Mouse (Mus musculus): ENCODE measurements at regions not wholly inside any gene's neighbourhood (a gene's known extent, or its start where the extent isn't known, plus 50 kb on each side); places are given as distances from the start of the nearest gene placed in this dataset.
"Not testable (repeated sequence)": the region's sequence is repeated elsewhere in the genome, so short reads cannot be mapped to it uniquely, and the experiment has no call there.

GRCm38 (mm10) chr7:60492028-60492995 lies 352.3 kb upstream of the Snrpn start:
- peak; percentile 9 for DNase-seq (ENCODE audit: low read depth, low spot score)

GRCm38 (mm10) chr7:60487839-60488454 lies 347.9 kb upstream of the Snrpn start:
- not testable (repeated sequence) for DNase-seq (ENCODE audit: low read depth, low spot score)

GRCm38 (mm10) chr7:60450074-60450603 lies 310.1 kb upstream of the Snrpn start:
- not testable (repeated sequence) for DNase-seq (ENCODE audit: low read depth, low spot score)

- not testable (repeated sequence) for DNase-seq (ENCODE audit: low read depth, low spot score)
Observed at GRCm38 (mm10) chr7:60449239-60450073, 309.4 kb upstream of the Snrpn start.

- no peak for DNase-seq (ENCODE audit: low read depth, low spot score)
Observed at GRCm38 (mm10) chr7:60438781-60439180, 298.8 kb upstream of the Snrpn start.

GRCm38 (mm10) chr7:60391011-60391863 lies 251.2 kb upstream of the Snrpn start:
- DNase-seq (ENCODE audit: low read depth, low spot score), result peak; percentile 49

- DNase-seq (ENCODE audit: low read depth, low spot score), result not testable (repeated sequence)
Observed at GRCm38 (mm10) chr7:60386957-60387356, 246.9 kb upstream of the Snrpn start.

- DNase-seq (ENCODE audit: low read depth, low spot score), result not testable (repeated sequence)
Observed at GRCm38 (mm10) chr7:60374001-60374400, 234.0 kb upstream of the Snrpn start.

- not testable (repeated sequence) for DNase-seq (ENCODE audit: low read depth, low spot score)
Observed at GRCm38 (mm10) chr7:60352206-60352605, 212.2 kb upstream of the Snrpn start.
